Mouse (Mus musculus) MEL (cell line): ENCODE results near the gene Irf2bp1. TPM values are rescaled to one million over a fixed set of nuclear protein-coding genes. Genes with fewer than 3 reads are reported as not detected.
A peak's percentile ranks its signal among the peaks of the same experiment; 100 is the strongest.

ENCODE experiments used
- DNase-seq: peaks from one replicate; pipeline ENCODE4 v3.0.0; 2011; ENCODE audit warnings: low read depth, low spot score
- H3K27ac ChIP-seq: 2 replicates; pipeline ENCODE4 v1.5.1; 2012; ENCODE audit warnings: low read depth, mild to moderate bottlenecking, control low read depth, low read length, moderate library complexity; ENCODE audit not compliant: control insufficient read depth
- H3K27me3 ChIP-seq, 2 experiments: fragments of 150-350 bp in 1 of 2; sonication (generic) in 1 of 2; 2 replicates each; pipeline ENCODE4 v1.6.1; 2012; ENCODE audit warnings: low read length in 2 of 2, mild to moderate bottlenecking in 2 of 2, improper control_type of control experiment in 1 of 2, moderate library complexity in 1 of 2; ENCODE audit not compliant: insufficient read depth in 2 of 2, control insufficient read depth in 1 of 2
- H3K36me3 ChIP-seq, 2 experiments: 2 replicates each; pipeline ENCODE4 v1.6.1; 2012 to 2014; ENCODE audit warnings: low read length in 2 of 2, improper control_type of control experiment in 1 of 2, inconsistent platforms in 1 of 2, mild to moderate bottlenecking in 1 of 2; ENCODE audit not compliant: insufficient read depth in 2 of 2, control insufficient read depth in 1 of 2
- H3K4me1 ChIP-seq, 2 experiments: fragments of 150-350 bp in 1 of 2; sonication (generic) in 1 of 2; 2 replicates each; pipeline ENCODE4 v1.6.1; 2012; ENCODE audit warnings: low read length in 2 of 2, improper control_type of control experiment in 1 of 2, mild to moderate bottlenecking in 1 of 2; ENCODE audit not compliant: insufficient read depth in 2 of 2, control insufficient read depth in 1 of 2
- H3K4me3 ChIP-seq, 2 experiments: fragments of 150-350 bp in 1 of 2; sonication (generic) in 1 of 2; 2 replicates each; pipeline ENCODE4 v1.5.1; 2012; ENCODE audit warnings: low read depth in 2 of 2, low read length in 2 of 2, mild to moderate bottlenecking in 2 of 2, moderate library complexity in 2 of 2, control low read depth in 1 of 2, improper control_type of control experiment in 1 of 2; ENCODE audit not compliant: control insufficient read depth in 1 of 2, insufficient read depth in 1 of 2
- H3K79me2 ChIP-seq: 2 replicates; pipeline ENCODE4 v1.6.1; 2012; ENCODE audit warnings: mild to moderate bottlenecking, low read length, moderate library complexity; ENCODE audit not compliant: control insufficient read depth, poor library complexity, insufficient read depth
- H3K9ac ChIP-seq: 2 replicates; pipeline ENCODE4 v1.6.1; 2012; ENCODE audit warnings: low read depth, mild to moderate bottlenecking, control low read depth, low read length, moderate library complexity; ENCODE audit not compliant: control insufficient read depth, poor library complexity, severe bottlenecking
- H3K9me3 ChIP-seq: fragments of 150-350 bp; sonication (generic); replicated peaks from 2 replicates; pipeline ENCODE4 v1.6.1; 2012; ENCODE audit warnings: mild to moderate bottlenecking, low read length, improper control_type of control experiment, moderate library complexity; ENCODE audit not compliant: insufficient read depth
- BHLHE40 ChIP-seq: IDR thresholded peaks from 2 replicates; pipeline ENCODE4 v1.6.1; 2012; ENCODE audit warnings: low read depth, mild to moderate bottlenecking, inconsistent platforms, low read length, improper control_type of control experiment, borderline replicate concordance
- CHD1 ChIP-seq: IDR thresholded peaks from 2 replicates; pipeline ENCODE4 v1.6.1; 2012; ENCODE audit warnings: low read depth, mild to moderate bottlenecking, inconsistent platforms, low read length, improper control_type of control experiment
- CTCF ChIP-seq, 3 experiments: IDR thresholded peaks in 2 of 3; conservative IDR thresholded peaks in 1 of 3; 2 replicates each; pipeline ENCODE4 v1.5.1; 2011 to 2012; ENCODE audit warnings: low read length in 3 of 3, low read depth in 2 of 3, mild to moderate bottlenecking in 2 of 3, improper control_type of control experiment in 1 of 3, inconsistent platforms in 1 of 3, mixed read lengths in 1 of 3, moderate library complexity in 1 of 3; ENCODE audit not compliant: control insufficient read depth in 1 of 3, insufficient read depth in 1 of 3, poor library complexity in 1 of 3, severe bottlenecking in 1 of 3
- GATA1 ChIP-seq: IDR thresholded peaks from 2 replicates; pipeline ENCODE4 v1.6.1; 2011; ENCODE audit warnings: low read depth, low read length, improper control_type of control experiment
- HCFC1 ChIP-seq: IDR thresholded peaks from 2 replicates; pipeline ENCODE4 v1.6.1; 2012; ENCODE audit warnings: low read depth, mild to moderate bottlenecking, inconsistent platforms, low read length, improper control_type of control experiment, moderate library complexity
- MAFK ChIP-seq: IDR thresholded peaks from 2 replicates; pipeline ENCODE4 v1.6.1; 2011; ENCODE audit warnings: low read depth, mild to moderate bottlenecking, low read length, improper control_type of control experiment, borderline replicate concordance
- MAZ ChIP-seq: IDR thresholded peaks from 2 replicates; pipeline ENCODE4 v1.6.1; 2012; ENCODE audit warnings: low read depth, mild to moderate bottlenecking, inconsistent platforms, low read length, improper control_type of control experiment
- MYC ChIP-seq: IDR thresholded peaks from 2 replicates; pipeline ENCODE4 v1.6.1; 2011; ENCODE audit warnings: low read depth, mild to moderate bottlenecking, low read length, improper control_type of control experiment, moderate library complexity
- NELFE ChIP-seq: IDR thresholded peaks from 2 replicates; pipeline ENCODE4 v1.6.1; 2011; ENCODE audit warnings: low read depth, low read length, improper control_type of control experiment
- POLR2A ChIP-seq, 2 experiments: IDR thresholded peaks; 2 replicates each; pipeline ENCODE4 v1.6.1; 2011 to 2012; ENCODE audit warnings: low read length in 2 of 2, mild to moderate bottlenecking in 2 of 2, control low read depth in 1 of 2, improper control_type of control experiment in 1 of 2, low read depth in 1 of 2, moderate library complexity in 1 of 2; ENCODE audit not compliant: control insufficient read depth in 1 of 2, insufficient read depth in 1 of 2, poor library complexity in 1 of 2
- POLR2AphosphoS2 ChIP-seq: IDR thresholded peaks from 2 replicates; pipeline ENCODE4 v1.6.1; 2011; ENCODE audit warnings: low read length, improper control_type of control experiment
- POLR2AphosphoS5 ChIP-seq: IDR thresholded peaks from 2 replicates; pipeline ENCODE4 v1.6.1; 2012; ENCODE audit warnings: low read depth, borderline replicate concordance, mild to moderate bottlenecking, inconsistent platforms, low read length, moderate library complexity, mixed read lengths
- RAD21 ChIP-seq: IDR thresholded peaks from 2 replicates; pipeline ENCODE4 v1.6.1; 2011; ENCODE audit warnings: mild to moderate bottlenecking, low read depth, low read length, improper control_type of control experiment
- RCOR1 ChIP-seq: IDR thresholded peaks from 2 replicates; pipeline ENCODE4 v1.6.1; 2012; ENCODE audit warnings: low read depth, mild to moderate bottlenecking, inconsistent platforms, low read length, improper control_type of control experiment
- TCF12 ChIP-seq: IDR thresholded peaks from 2 replicates; pipeline ENCODE4 v1.6.1; 2014; ENCODE audit warnings: low read depth, mild to moderate bottlenecking, inconsistent platforms, low read length, improper control_type of control experiment, moderate library complexity
- ZNF384 ChIP-seq: IDR thresholded peaks from 2 replicates; pipeline ENCODE4 v1.6.1; 2012; ENCODE audit warnings: low read depth, mild to moderate bottlenecking, inconsistent platforms, low read length, improper control_type of control experiment
- polyA plus RNA-seq, 2 experiments: library from polyadenylated mRNA; stranded (reverse) in 1 of 2; unstranded in 1 of 2; fragments of >175 nt in 1 of 2; fragments of >200 nt in 1 of 2; gene quantifications; 2 replicates each; pipeline versions ENCODE4 v1.2.1 to v1.2.4; 2012; ENCODE audit warnings: low replicate concordance in 2 of 2, low read depth in 1 of 2; ENCODE audit not compliant: insufficient read length in 2 of 2, insufficient read depth in 1 of 2, missing spikeins in 1 of 2
- total RNA-seq: library from RNA; depleted of rRNA; stranded (reverse); fragments of 300-350 nt; gene quantifications from 2 replicates; pipeline ENCODE4 v1.2.3, GENCODE M21; 2012

Irf2bp1 gene
- total and polyA plus RNA-seq, 3 experiments, result 33.1 to 41.1 TPM; not detected in 1

GRCm38 (mm10) chr7:18990601-18991295, 13.1 kb upstream of the Irf2bp1 start, which contains the start of gene Mypop (continued):
- TF ChIP-seq BHLHE40, result no peak
- TF ChIP-seq NELFE, result peak; percentile 78
- TF ChIP-seq MAZ, result no peak; the same call in 1 of the 2 replicates
- TF ChIP-seq MAFK, result no peak
- TF ChIP-seq RCOR1, result peak; percentile 33; the same call in 1 of the 2 replicates
- TF ChIP-seq POLR2A (IDR thresholded peaks at IDR 0.05; ENCODE audit: control insufficient read depth in 1 of 2, insufficient read depth in 1 of 2, low read depth in 1 of 2, low read length in 2 of 2, poor library complexity in 1 of 2), result peak; percentile 30 to 67; a peak in 2 of 4 replicates
- peak; percentile 98 for TF ChIP-seq POLR2AphosphoS2
- no peak for TF ChIP-seq RAD21

- TF ChIP-seq TCF12, result no peak
- TF ChIP-seq POLR2AphosphoS5, result no peak
- TF ChIP-seq ZNF384, result no peak
- TF ChIP-seq, all 39 proteins: peak for 0
- Histone ChIP-seq H3K4me3 (peak overlapping the region; percentile 43 to 45; a peak in 3 of 4 replicates), H3K9me3 (no peaks in the 10 kb centered on the region), H3K4me1 (peaks cover 2 to 17% of the 10 kb centered on the region in 2 experiments; a peak in 3 of 4 replicates), H3K9ac (peak overlapping the region; percentile 53; the same call in 1 of the 2 replicates), H3K27me3 (no peaks in the 10 kb centered on the region), H3K79me2 (no peaks in the 10 kb centered on the region), H3K36me3 (peaks cover 0 to 7% of the 10 kb centered on the region in 2 experiments; a peak in 2 of 4 replicates), H3K27ac (no peak overlapping the region)
- no peak for DNase-seq
These were observed 12.1 kb upstream of the Irf2bp1 start for GRCm38 (mm10) chr7:18991660-18992293.

- no peaks in the 10 kb centered on the region for H3K9me3 ChIP-seq
- H3K9ac ChIP-seq, result no peak overlapping the region
- no peak for DNase-seq
- H3K4me3 ChIP-seq, result no peak overlapping the region
- H3K4me1 ChIP-seq, result peaks cover 0 to 13% of the 10 kb centered on the region in 2 experiments; a peak in 2 of 4 replicates
- H3K27ac ChIP-seq, result no peak overlapping the region
- TF ChIP-seq MYC (no peak), POLR2A (IDR thresholded peaks at IDR 0.05; ENCODE audit: control insufficient read depth in 1 of 2, insufficient read depth in 1 of 2, low read depth in 1 of 2, low read length in 2 of 2, poor library complexity in 1 of 2) (no peak; a peak in 1 of 4 replicates), HCFC1 (no peak), CHD1 (no peak), RCOR1 (no peak), GATA1 (no peak), CTCF (IDR thresholded peaks at IDR 0.05 in 2 of 3, conservative IDR thresholded peaks at IDR 0.05 in 1 of 3; ENCODE audit: control insufficient read depth in 1 of 3, insufficient read depth in 1 of 3, low read depth in 2 of 3, low read length in 3 of 3, poor library complexity in 1 of 3, severe bottlenecking in 1 of 3) (no peak)
- no peaks in the 10 kb centered on the region for H3K27me3 ChIP-seq
- H3K79me2 ChIP-seq, result no peaks in the 10 kb centered on the region
- H3K36me3 ChIP-seq, result peaks cover 0 to 5% of the 10 kb centered on the region in 2 experiments; a peak in 2 of 4 replicates
These were observed 11.6 kb upstream of the Irf2bp1 start for GRCm38 (mm10) chr7:18992294-18992675.
